Mouse (Mus musculus) heart, postnatal 10 days (tissue): Measurements from ENCODE around the gene Phf19. TPM values are rescaled to one million over a fixed set of nuclear protein-coding genes. Genes with fewer than 3 reads are reported as not detected.
A peak's percentile ranks its signal among the peaks of the same experiment; 100 is the strongest.

Experiments used
- DNase-seq, 2 experiments: peaks; one replicate each; pipeline ENCODE4 v3.0.0; 2021
- intact Hi-C: fragments of 180-260 bp; cut with DNase I; formaldehyde crosslinking; loops from one replicate; pipeline ENCODE4 v1.15.1; 2025
- total RNA-seq, 2 experiments: library from RNA; stranded (reverse); gene quantifications; 2 replicates each; pipeline ENCODE4 v1.2.3; 2021

The Phf19 gene
- total RNA-seq, 2 experiments from 2014 or later = 3.5 to 3.8 TPM

DNA sequence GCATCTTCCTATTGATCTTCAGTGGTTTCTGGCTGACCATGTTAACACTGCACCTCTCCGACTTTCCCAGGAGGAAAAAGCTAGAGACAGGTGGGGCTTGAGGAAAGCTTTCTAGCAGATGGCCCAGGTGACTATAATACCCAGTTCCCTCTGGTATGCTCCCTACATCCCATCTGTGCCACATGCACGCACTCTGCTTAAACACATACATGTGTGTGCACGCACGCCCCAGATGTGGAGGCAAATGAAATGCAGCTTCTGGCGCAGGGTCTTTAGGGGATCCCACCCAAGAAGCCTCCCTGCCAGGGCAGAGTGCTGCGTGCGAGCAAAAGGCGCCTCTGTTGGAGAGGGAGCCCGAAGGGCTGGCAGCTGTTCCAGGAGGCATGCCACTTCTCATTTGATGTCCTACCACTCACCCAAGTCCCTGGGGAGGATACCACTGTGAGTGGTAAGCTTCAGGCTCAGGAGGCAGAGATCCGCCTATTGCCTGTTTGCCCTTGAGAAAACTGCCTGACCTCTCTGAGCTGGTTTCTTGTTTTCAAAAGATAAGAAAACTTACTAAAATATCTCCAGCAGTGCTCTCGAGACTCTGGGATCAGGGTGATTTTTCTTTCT is 27.3 kb upstream of the Phf19 start:
- intact Hi-C loops = no loop called here

GRCm38 (mm10) chr2:34940246-34940645 is 26.4 kb upstream of the Phf19 start:
- DNase-seq = no peak
- intact Hi-C loops = no loop called here

More for the DNA sequence above, 27.3 kb upstream of the Phf19 start:
- no peak for DNase-seq

DNA sequence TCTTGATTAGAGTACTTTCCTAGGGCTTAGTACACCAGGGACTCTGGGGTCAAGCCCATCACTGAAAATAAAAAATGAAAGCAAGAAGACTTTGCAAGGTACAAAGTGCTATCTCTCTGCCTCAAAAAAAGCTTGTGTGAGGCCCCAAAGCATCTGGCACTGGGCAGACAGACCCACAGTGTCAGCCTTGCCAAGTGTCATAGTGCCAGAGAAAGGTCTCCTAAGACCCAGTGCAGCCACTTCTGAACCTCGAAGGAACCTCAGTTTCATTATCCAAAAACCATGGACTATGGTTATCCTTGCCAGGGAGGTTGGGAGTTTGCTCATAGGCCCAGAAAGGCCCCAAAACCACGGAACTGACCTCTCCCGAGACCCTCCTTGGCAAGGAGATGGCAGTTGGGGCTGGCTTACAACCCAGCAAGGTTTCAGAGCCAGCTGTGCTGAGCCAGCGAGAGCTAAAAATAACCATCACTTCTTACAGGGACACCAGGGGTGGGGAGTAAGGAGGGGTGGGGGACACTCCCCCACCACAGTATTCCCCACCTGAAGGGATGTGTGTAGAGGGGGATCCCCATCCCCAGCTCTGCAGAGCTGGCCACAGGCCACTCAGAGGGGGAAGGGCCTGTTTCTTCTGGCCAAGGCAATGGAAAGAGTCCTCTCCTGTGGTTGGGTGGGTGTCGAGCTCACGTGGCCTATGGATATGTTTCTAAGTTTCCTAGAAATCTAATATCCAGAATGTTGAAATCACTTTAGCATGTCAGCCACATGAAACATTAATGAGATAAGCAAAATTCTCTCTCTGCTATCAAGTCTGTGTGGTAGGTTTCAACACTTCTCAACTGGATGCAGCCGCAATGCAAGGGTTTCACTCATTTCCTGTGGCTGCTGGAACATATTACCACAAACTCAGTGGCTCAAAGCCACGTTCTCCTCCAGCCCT is 24.7 kb upstream of the Phf19 start:
- DNase-seq = peak; percentile 65 to 67
- intact Hi-C loops = no loop called here

GRCm38 (mm10) chr2:34937460-34937859 is 23.6 kb upstream of the Phf19 start:
- DNase-seq = no peak
- intact Hi-C loops = no loop called here

GRCm38 (mm10) chr2:34927320-34927719 is 13.5 kb upstream of the Phf19 start:
- DNase-seq = no peak
- intact Hi-C loops = no loop called here

GRCm38 (mm10) chr2:34922729-34923128 is 8.9 kb upstream of the Phf19 start:
- intact Hi-C loops = no loop called here

DNA sequence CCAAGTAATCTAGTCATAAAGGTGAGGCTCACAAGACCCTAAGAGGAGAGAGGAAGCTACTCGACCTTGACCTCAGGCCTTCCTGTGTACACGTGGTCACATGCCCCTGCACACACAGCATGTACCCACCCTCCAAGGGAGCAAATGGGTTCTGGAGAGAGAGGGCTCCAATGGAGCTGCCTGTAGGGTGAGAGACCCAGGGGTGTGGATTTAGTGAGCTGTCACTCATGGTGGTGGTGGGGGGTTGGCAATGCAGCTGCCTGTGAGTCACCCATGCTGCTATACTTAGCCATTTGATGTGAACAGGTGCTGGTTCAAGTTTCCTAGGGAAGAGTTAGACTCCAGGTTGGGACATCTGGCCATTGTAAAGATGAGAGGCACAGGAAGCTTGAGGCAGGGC is 6.3 kb upstream of the Phf19 start:
- no peak for DNase-seq

More at GRCm38 (mm10) chr2:34922729-34923128, 8.9 kb upstream of the Phf19 start:
- no peak for DNase-seq

DNA sequence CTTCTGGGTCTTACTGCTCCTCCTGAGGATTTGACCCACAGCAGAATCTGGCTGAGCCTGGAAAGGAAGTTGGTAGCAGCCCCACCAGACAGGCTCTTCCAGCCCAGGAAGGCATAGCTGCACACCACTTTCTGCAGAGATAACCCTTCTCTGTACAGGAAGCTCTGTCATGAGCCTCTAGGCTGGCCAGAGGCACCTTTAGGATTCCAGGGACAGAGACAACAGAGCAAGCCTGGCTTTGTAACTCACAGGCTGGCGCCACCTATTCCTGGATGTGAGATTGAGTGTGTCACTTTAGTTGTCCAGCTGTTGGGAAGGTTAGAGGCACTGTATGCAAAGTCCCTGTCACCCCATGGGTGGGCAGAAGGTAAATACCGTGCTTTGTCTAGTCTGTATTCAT is 1.3 kb upstream of the Phf19 start:
- intact Hi-C loops = no loop called here
- DNase-seq = no peak

More for the DNA sequence above, 6.3 kb upstream of the Phf19 start:
- intact Hi-C loops = no loop called here

GRCm38 (mm10) chr2:34914823-34915082 is 927 bp upstream of the Phf19 start:
- no peak for DNase-seq
- intact Hi-C loops = no loop called here

GRCm38 (mm10) chr2:34914069-34914822 is 420 bp upstream of the Phf19 start:
- intact Hi-C loops = no loop called here
- peak; percentile 44 to 52 for DNase-seq

- intact Hi-C loops = no loop called here
- DNase-seq = no peak
Measured at GRCm38 (mm10) chr2:34912613-34913012, 1.2 kb downstream of the Phf19 start.

DNA sequence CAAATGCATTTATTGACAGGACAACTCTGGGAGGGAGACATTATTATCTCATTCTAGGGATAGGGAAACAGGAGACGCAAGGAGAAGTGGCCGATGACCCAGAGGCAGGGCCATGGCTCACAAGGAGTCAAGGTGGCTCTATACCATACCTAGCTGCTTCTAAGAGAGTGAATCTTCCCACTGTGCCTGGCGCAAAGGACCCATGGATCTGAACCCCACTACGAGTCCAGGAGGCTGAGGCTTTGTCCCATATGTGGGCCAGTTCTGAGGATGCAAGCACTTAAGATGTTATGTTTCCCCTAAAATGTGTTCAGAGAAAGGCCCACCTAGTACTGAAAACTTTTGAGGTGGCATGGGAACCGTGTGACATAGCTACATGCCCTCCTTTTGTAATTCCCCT is 2.0 kb downstream of the Phf19 start:
- intact Hi-C loops = no loop called here
- no peak for DNase-seq

GRCm38 (mm10) chr2:34909719-34910118 is 4.1 kb downstream of the Phf19 start:
- intact Hi-C loops = no loop called here
- DNase-seq = no peak

DNA sequence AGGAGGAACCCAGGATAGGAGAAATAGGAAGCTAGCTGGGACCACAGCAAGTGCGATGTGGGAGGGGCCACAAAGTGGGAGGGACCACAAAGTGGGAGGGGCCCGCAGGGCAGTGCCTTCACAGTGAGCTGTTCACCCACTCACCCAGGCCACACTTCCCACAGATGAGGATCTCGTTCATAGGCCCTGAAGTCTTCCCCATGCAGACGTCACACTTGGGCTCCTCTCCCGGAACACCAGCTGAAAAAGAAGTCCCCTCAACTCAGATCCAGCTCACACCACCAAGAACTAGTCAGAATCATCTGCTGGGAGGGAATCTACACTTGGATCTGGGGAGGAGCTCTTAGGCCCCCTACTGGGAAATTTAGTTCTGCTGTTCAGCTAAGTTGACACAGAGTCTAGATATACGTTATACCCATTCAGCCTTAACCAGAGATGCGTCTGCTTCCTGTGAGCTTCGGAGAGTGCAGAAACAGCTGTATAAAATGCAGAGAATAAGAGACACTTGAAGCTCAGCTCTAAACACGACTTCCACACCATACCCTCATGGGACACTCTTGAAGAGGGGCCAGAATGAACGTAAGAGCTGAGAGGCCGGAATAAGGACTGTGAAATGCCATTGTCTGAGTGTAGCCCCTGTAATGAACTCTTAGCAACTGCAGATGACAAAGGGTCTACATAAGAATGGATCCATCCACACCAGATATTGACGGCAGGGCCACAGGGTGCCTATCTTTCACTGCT is 6.8 kb downstream of the Phf19 start:
- peak; percentile 75 to 80 for DNase-seq
- intact Hi-C loops = no loop called here

DNA sequence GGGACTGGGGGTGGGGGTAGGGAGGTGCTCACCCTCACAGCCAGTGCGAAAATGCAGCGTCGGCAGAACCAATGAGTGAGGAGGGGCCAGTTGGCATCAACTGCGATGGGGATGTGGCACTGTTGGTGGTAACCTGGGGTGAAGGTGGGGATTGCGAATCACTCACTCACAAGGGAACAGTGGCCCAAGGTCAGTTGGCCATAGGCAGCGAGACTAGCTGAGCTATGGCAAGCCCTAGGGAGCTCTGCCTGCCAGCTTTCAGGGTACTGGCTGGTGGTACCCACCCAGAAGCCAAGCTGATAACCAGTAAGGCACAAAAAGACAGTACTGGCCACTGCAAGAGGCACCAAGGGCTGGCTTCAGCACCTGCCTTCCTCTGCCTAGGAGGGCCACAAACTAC is 7.4 kb downstream of the Phf19 start:
- intact Hi-C loops = no loop called here
- no peak for DNase-seq

GRCm38 (mm10) chr2:34904849-34905542 is 8.8 kb downstream of the Phf19 start:
- intact Hi-C loops = loop anchor here (2.0 to 5.0 kb wide), 2 partner anchors 30 to 62 kb away; partner anchors contain the start of genes Cutal and Psmd5
- peak; percentile 99 for DNase-seq

DNA sequence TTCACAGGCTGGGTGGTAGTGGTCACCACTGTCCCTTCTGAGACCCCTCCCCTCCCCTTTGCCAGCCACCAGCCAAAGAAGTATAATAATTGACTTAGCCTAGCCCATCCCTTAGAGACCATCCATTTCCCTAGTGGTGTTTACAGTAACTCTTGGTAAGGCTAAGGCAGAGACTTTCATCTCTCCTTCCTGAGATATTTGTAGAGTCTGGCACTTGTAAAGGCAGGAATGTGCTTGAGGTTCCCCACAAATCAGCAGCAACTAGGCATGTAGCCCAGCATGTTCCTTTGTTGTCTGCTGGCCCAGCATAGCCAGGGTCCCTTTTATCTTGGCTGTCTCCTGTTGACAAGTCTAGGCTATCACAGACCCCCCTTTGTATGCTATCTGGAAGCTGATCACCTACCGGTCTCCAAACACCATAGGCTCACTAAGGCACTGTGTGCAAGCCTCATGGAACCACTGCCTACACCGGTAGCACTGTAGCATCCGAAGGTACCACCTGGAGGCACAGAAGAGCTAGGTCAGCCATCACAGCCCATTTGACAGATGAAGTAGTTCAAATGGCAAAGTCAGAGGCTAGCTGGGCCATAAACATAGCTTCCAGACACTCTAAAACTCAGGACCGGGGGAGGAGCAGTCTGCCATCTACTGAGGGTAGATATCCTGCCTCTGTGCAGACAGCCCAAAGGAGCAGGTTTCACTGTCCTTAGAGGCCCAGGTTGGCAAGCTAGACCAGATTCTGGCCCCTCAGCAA is 10.0 kb downstream of the Phf19 start:
- intact Hi-C loops = loop anchor here (2.0 to 5.0 kb wide), 2 partner anchors 29 to 63 kb away; partner anchors contain the start of genes Cutal and Psmd5
- DNase-seq = no peak

DNA sequence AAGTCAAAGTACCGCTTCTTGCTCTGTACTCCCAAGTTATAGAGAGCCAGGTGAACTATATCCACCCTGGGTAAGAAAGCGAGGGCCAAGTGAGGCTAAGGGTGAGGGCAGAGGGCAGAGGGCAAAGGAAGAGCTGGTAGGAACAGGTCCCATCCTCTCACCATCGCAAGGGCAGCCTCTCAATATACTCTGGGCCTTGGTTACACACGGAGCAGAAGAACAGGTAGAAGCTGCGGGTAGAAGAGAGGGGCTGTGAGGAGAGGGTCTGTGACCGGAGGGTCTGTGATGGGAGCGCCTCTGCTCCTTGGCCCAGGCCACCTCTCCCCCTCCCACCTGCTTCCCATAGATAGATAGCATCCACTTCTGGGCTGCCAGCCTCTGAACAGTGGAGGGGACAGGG is 10.6 kb downstream of the Phf19 start:
- no peak for DNase-seq
- intact Hi-C loops = loop anchor here (5.0 kb wide), 1 partner anchor 64 kb away; no protein-coding TSS in a partner anchor

DNA sequence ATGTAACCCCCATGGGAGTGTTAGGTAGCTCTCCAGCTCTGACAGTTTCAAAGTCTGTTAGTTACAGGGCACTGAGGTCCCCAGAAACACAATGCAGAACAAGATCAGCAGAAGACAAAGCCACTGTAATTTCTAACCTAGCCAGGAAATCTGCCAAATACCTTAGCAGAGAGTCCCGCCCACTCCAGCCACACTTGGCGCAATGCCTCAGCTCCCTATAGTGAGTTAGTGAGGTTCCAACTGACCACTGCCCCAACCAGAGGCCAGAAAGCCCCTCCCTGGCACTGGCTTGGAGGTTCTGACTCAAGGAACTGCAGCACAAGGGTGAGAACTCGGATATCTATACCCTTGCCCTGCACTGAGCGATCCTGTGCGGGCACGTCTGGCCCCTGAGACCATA is 11.1 kb downstream of the Phf19 start:
- DNase-seq = no peak
- intact Hi-C loops = loop anchor here (5.0 kb wide), 1 partner anchor 65 kb away; no protein-coding TSS in a partner anchor
